Mouse (Mus musculus): ENCODE results near the gene Sytl1.

Sytl1 gene

DNA sequence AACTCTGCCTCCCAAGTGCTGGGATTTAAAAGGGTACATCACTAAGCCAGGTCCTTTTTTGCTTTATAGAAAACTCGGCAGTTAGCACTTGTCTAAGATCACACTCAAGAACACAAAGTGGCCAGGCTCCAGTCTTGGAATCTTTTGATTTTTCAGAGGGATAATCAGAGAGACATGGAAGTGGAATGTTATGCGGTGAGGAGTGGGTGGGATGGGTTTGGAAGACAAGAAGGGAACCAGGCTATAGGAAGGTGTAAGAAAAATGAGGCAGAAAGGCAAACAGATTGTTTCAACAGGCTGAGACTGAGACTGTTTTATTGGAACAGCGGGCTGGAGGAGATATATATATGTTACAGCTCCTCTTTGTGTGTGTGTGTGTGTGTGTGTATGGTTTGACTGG is 15.6 kb upstream of the Sytl1 start:
- DNase-seq (ENCODE audit: low spot score) = no peak

GRCm38 (mm10) chr4:133278067-133278466 is 15.2 kb upstream of the Sytl1 start:
- no peak for DNase-seq (ENCODE audit: low spot score)

DNA sequence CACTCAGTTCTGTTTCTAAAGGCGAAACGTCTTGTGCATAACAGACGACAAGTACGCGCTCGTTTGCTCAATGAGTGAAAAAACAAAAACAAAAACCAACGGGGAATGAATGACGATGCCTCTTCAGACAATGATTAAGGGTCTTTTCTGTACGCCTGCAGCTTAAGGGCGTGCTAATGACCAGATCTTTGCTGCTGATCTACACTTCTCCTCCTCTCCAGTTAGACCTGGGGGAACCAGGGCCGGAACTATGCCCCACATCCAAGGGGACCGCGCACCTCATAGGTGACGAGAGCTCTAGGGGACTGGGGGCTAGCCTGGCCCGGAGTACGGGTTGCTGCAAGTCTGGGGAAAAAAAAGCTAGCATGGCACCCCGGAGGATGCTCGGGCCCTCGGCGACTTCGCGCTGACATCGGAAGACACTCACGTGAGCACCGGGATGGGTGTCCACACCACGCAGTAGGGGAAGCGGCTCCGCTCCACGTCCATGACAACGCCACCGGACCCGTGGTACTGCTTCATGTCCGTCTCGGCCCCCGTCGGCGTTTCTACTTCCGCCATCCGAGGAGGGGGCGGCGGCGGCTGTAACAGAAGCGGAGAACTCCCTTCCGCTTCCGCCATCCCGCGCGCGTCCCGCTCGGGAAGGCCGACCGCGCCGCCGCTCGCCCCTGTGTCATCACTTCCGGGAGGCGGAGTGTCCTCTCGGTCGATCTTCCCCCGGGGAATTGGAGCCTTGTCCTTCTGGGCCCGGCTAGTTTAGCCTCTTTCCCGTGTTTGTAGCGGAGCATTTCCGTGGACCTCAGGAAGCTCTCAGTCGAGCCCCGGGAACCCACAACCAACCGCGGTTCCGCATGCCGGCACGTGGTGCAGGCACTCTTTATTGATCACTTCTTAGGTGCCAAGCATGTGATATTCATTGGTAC is 14.5 kb upstream of the Sytl1 start, which contains the start of gene Tmem222:
TSS of gene Tmem222 (minus strand) at position 689 of the 923 bp plus-strand sequence.
- peak; percentile 97 for DNase-seq (ENCODE audit: low spot score)

- no peak for DNase-seq (ENCODE audit: low spot score)
Observed at GRCm38 (mm10) chr4:133270929-133271328, 8.0 kb upstream of the Sytl1 start.

GRCm38 (mm10) chr4:133269596-133269995 is 6.7 kb upstream of the Sytl1 start:
- peak; percentile 84 for DNase-seq (ENCODE audit: low spot score)

GRCm38 (mm10) chr4:133268931-133269330 is 6.0 kb upstream of the Sytl1 start:
- DNase-seq (ENCODE audit: low spot score) = no peak

- peak; percentile 66 for DNase-seq (ENCODE audit: low spot score)
Observed at GRCm38 (mm10) chr4:133266248-133266880, 3.5 kb upstream of the Sytl1 start.

DNA sequence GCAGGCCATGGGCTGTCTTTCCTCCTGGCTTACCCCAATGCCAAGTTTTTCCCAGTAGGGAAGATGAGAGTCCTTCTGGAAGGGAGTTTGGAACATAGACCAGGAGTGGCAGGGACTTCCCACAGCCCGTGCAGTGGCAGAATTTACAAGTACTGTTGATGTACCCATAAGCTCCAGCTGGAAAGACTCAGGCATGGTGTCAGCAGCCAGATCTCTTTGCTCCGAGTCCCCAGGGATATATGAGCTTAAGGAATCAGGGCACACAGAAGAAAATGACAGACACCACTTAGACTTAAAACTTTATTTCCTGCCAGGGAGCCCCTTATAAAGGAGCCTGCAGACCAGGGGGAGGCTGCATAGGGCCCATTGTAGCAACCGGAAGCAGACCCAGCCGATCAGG is 2.8 kb upstream of the Sytl1 start:
- no peak for DNase-seq (ENCODE audit: low spot score)

DNA sequence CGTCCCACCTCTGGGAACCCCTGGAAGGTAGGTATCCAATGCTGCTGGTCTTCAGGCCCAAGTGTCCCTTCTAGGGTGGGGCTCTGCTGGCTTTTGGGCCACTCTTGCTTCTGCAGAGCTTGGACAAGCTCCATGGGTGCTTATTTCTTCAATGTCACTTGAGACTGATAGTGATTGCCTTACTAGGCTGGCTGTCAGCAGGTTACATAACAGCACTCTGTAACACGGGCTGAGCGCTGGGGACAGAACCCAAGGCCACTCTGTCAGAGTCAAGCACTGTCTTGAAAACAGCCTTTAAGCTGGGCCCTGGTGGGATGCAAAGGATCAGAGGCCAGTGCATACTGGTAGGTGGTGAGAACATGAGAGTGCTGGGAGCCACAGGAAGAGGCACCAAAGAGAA is 2.4 kb upstream of the Sytl1 start:
- DNase-seq (ENCODE audit: low spot score) = no peak

- no peak for DNase-seq (ENCODE audit: low spot score)
Observed at GRCm38 (mm10) chr4:133264559-133264958, 1.6 kb upstream of the Sytl1 start.

DNA sequence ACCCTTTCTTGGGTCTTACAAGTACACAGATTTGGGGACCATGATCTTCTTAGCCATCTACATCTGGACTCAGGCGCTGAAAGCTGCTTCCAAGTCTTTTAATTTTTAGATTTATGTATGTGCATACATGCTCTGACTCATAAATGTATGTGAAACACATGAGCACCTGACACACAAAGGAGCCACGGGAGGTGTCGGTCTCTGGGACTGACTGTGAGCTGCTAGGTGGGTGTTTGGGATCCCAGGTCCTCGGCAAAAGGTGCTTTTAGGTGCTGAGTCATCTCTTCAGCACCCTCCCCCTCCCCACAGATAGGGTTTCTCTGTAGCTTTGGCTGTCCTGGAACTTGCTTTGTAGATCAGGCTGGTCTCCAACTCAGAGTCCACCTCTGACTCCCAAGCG is 843 bp upstream of the Sytl1 start:
- DNase-seq (ENCODE audit: low spot score) = no peak

GRCm38 (mm10) chr4:133262375-133262765 is 543 bp downstream of the Sytl1 start:
- no peak for DNase-seq (ENCODE audit: low spot score)

DNA sequence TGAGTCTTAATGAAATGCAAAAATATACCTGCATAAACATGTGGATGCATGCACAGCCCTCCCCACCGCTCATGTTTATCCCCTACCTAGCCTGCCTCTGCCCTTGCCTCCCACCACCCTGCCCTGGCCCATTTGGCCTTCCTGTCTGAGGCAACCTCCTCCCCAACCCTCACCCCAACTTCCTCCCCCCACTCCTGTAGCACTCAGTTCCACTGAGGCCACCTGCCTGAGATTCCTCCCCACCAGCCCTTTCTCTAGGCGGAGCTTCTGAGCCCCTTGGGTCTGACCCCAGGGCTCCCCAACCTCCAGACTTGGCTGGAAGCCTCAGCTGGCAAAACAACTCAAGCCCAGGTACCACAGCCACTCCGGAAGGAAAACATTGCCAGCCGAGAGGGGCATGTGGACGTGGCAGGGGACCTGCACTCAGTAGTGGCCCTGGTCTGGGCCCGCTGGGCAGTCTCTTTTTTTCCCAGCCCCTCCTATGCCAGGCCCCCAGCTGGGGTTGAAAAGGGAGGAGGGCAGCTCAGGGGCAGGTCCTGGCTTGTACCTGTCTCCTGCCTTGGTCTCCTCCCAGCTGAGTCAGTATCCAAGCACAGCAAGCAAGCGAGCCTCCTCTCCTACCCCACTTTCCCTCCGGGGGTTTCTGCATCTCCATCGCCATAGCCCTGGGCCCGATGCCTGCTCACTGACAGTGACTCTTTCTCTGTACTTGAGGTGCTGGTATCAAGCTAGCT is 1.1 kb downstream of the Sytl1 start:
- DNase-seq (ENCODE audit: low spot score) = no peak

DNA sequence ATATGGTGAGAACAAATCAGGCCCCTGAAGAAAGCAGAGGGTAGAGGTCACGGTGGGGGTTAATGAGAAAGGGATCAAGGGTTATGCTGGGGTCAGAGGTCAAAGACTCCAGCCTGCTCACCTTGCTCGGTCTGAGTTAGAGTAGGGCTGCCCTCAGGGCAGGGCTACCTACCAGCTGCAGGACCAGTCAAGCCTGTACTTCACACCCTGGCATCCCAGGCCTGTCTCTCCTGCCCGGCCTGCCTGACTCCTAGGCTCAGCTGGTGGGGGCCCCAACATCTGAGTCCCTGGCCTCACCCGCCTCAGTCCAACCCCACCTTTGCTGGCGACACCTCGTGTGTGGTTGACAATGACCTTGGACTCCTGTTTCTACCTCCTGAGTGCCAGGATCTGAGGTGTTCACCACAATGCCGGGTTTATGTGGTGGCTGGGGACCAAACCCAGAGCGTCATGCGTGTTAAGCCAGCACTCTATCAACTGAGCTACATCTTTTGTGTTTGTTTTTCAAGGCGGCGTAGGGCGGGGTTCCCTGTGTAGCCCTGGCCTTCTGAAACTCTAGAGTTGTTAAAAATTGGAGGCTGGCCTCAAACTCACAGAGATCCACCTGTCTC is 5.0 kb downstream of the Sytl1 start:
- no peak for DNase-seq (ENCODE audit: low spot score)

- no peak for DNase-seq (ENCODE audit: low spot score)
Observed at GRCm38 (mm10) chr4:133257230-133257629, 5.7 kb downstream of the Sytl1 start.

GRCm38 (mm10) chr4:133256820-133257219 is 6.1 kb downstream of the Sytl1 start:
- DNase-seq (ENCODE audit: low spot score) = no peak

DNA sequence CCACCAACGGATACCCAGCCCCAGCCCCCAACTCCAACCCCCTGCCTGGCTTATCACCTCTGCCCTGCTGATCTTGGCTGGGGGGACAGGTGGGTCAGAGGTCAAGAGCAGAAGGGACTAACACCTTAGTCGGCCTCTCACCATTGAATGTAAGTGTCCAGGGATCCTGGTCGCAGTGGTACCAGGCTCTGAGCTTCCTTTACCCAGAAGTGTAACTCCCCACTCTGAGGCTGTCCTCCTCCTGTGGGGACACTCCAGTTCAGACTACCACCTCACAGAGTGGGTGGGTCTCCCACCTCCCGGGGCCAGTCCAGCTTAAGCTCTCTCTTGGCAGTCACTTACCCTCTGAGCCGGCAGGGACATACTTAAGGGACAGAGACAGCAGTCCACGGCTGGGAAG is 7.5 kb downstream of the Sytl1 start:
- DNase-seq (ENCODE audit: low spot score) = no peak

GRCm38 (mm10) chr4:133253412-133253811 is 9.5 kb downstream of the Sytl1 start:
- DNase-seq (ENCODE audit: low spot score) = peak; percentile 33

GRCm38 (mm10) chr4:133252089-133252488 is 10.8 kb downstream of the Sytl1 start:
- no peak for DNase-seq (ENCODE audit: low spot score)

GRCm38 (mm10) chr4:133251214-133251613 is 11.7 kb downstream of the Sytl1 start:
- DNase-seq (ENCODE audit: low spot score) = no peak

DNA sequence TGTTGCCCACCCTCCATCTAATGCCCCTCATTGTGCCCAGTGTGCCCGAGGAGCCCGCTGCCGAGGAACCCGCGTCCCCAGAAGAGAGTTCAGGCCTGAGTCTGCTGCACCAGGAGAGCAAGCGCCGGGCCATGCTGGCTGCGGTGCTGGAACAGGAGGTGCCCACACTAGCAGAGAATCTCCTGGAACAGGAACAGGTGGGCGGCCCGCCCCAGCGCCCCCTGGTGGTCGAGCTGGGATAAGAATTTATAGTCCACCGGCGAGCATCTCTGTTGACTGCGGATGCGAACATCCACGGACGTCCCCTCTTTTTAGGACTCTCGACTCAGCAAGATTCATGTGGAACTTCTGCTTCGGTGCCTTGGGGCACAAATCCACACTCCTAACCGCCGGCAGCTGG is 12.3 kb downstream of the Sytl1 start:
- no peak for DNase-seq (ENCODE audit: low spot score)

GRCm38 (mm10) chr4:133247806-133248449 is 15.0 kb downstream of the Sytl1 start:
- DNase-seq (ENCODE audit: low spot score) = no peak

Measured in adipocyte (in vitro differentiated cells).